Mouse (Mus musculus) testis, adult 2 months (tissue): Measurements from ENCODE around the gene Rwdd3.

Source experiments
- CTCF ChIP-seq: fragments of 200-500 bp; IDR thresholded peaks from 2 replicates; pipeline ENCODE4 v1.5.1; 2012; ENCODE audit warnings: low read depth, mild to moderate bottlenecking, inconsistent platforms, low read length, moderate library complexity; ENCODE audit not compliant: control insufficient read depth, insufficient read depth, insufficient replicate concordance
- POLR2A ChIP-seq: fragments of 200-500 bp; IDR thresholded peaks from 2 replicates; pipeline ENCODE4 v1.6.1; 2012; ENCODE audit warnings: low read depth, mild to moderate bottlenecking, inconsistent platforms, low read length, moderate library complexity; ENCODE audit not compliant: control insufficient read depth

- TF ChIP-seq CTCF (no peak), POLR2A (no peak)
Measured at GRCm38 (mm10) chr3:121157546-121158330, 13.8 kb downstream of the Rwdd3 start.
